Mouse (Mus musculus): Measurements from ENCODE around the gene Sv2b. TPM values are rescaled to one million over a fixed set of nuclear protein-coding genes. Genes with fewer than 3 reads are reported as not detected.

Gene Sv2b
- polyA plus RNA-seq, 1 experiment from 2014 or later = 0.02 TPM

DNA sequence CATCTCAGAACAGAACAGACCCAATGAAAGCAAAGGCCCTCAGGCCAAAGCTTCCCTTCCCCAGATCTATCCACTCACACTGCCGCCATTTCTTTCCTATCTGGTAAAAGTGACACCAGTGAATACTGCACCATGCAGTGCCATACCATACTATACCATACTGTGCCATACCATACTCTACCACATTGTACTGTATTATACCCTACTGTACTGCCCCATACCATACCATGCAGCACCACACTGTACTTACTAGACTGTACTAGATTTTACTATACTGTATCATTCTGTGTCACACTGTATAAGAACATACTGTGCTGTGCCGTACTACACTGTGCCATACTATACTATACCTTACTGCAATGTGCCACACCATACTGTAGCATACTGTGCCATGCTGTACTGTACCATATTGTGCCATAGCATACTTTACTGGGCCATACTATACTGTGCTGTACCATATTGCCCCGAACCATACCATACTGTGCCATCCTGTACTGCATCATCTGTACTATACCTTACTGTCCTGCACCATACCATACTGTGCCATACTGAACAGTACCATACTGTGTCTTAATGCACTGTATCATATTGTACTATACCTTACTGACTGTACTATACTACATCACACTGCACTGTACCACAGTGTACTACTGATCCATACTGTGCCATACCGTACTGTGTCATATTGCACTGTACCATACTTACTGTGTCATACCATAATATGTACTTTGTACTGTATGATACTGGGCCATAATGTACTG lies 114.7 kb downstream of the Sv2b start:
- DNase-seq (ENCODE audit: low spot score) = no peak
- no peaks in the 10 kb centered on the region for H3K4me1 ChIP-seq (ENCODE audit: insufficient read depth, low read depth, low read length)
- H3K4me2 ChIP-seq (replicated peaks; ENCODE audit: low read depth, low read length) = no peak overlapping the region
- H3K4me3 ChIP-seq (ENCODE audit: low read depth, low read length) = no peak overlapping the region
- no peaks in the 10 kb centered on the region for H3K36me3 ChIP-seq (ENCODE audit: insufficient read depth, low read length)
- no peak overlapping the region for H3K27ac ChIP-seq (ENCODE audit: low read length)
- H3K27me3 ChIP-seq (replicated peaks; ENCODE audit: insufficient read depth, low read length) = no peaks in the 10 kb centered on the region
- H3K9ac ChIP-seq (replicated peaks; ENCODE audit: low read depth) = no peak overlapping the region
- no peak for ATAC-seq
- no peaks in the 10 kb centered on the region for H3K9me3 ChIP-seq (ENCODE audit: low read length)
- WGBS = 90% methylated on average over 4 of the region's 4 CpGs
- no peak for TF ChIP-seq CTCF (IDR thresholded peaks at IDR 0.05)
- no peak for TF ChIP-seq EP300 (IDR thresholded peaks at IDR 0.05)

DNA sequence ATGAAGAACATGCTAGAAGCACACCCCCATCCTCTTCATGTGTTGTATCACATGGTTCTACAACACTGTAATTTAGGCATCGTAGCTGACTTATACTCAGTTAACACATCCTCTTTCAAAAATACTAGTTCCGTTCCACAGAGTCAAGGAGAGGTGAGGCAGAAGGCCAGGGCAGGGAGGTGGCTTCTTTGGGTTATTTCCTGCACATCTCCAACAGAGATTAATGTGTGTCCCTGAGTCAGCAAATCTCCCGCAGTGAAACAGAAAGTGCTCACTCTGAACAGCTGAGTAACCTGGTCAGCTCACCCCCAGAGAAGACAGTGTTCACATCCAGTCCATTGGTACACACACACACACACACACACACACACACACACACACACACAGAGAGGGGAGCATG lies 118.9 kb downstream of the Sv2b start:
- DNase-seq (ENCODE audit: low spot score) (no peak), ATAC-seq (no peak)
- Histone ChIP-seq H3K27ac (ENCODE audit: low read length) (no peak overlapping the region), H3K9ac (replicated peaks; ENCODE audit: low read depth) (no peak overlapping the region), H3K36me3 (ENCODE audit: insufficient read depth, low read length) (no peaks in the 10 kb centered on the region), H3K27me3 (replicated peaks; ENCODE audit: insufficient read depth, low read length) (no peaks in the 10 kb centered on the region), H3K9me3 (ENCODE audit: low read length) (no peaks in the 10 kb centered on the region), H3K4me3 (ENCODE audit: low read depth, low read length) (no peak overlapping the region), H3K4me2 (replicated peaks; ENCODE audit: low read depth, low read length) (no peak overlapping the region), H3K4me1 (ENCODE audit: insufficient read depth, low read depth, low read length) (no peaks in the 10 kb centered on the region)
- TF ChIP-seq EP300 (IDR thresholded peaks at IDR 0.05) (no peak), CTCF (IDR thresholded peaks at IDR 0.05) (no peak)
- WGBS = 58% methylated on average over 3 of the region's 3 CpGs

DNA sequence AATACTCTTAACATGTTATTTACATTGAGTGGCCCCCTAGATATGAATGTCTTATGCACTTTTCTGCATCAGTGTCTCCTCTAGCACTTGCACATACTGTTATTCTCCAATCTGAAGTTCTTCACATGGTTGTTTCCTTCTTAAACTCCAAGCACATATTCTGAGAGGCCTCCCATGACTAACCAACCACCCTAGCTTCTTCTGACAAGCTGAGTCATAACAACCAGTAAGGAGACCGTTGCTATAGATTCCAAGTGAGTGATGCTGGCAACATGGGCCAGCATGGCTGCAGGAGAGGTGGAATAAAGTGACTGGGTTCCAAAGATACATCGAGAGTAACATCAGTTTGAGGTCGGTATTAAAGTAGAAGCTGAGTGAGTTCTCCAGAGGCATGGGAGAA lies 134.0 kb downstream of the Sv2b start:
- WGBS = 74% methylated on average over 3 of the region's 3 CpGs
- TF ChIP-seq EP300 (IDR thresholded peaks at IDR 0.05) (no peak), CTCF (IDR thresholded peaks at IDR 0.05) (no peak)
- ATAC-seq (no peak), DNase-seq (ENCODE audit: low spot score) (no peak)
- H3K9me3 ChIP-seq (ENCODE audit: low read length) = no peaks in the 10 kb centered on the region
- no peaks in the 10 kb centered on the region for H3K4me1 ChIP-seq (ENCODE audit: insufficient read depth, low read depth, low read length)
- no peak overlapping the region for H3K9ac ChIP-seq (replicated peaks; ENCODE audit: low read depth)
- H3K4me3 ChIP-seq (ENCODE audit: low read depth, low read length) = no peak overlapping the region
- no peak overlapping the region for H3K27ac ChIP-seq (ENCODE audit: low read length)
- no peak overlapping the region for H3K4me2 ChIP-seq (replicated peaks; ENCODE audit: low read depth, low read length)
- no peaks in the 10 kb centered on the region for H3K27me3 ChIP-seq (replicated peaks; ENCODE audit: insufficient read depth, low read length)
- H3K36me3 ChIP-seq (ENCODE audit: insufficient read depth, low read length) = no peaks in the 10 kb centered on the region

DNA sequence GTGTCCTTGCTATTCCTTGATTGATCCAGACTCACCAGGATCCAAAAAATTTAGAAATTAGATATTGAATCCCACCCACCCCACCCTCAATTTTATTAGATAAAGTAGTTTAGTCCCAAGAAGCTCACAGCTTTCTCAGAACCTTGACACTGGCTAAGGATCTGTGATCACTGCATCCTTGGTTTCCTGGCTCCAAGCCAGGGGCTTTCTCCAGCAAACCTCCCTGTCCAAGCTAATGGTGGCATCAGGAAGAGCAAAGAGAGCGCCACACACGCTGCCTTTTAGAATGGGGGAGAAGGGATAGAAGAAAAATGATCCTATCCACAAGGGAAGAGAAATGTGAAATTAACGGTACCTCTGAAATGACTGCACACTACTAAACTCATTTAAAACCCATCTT lies 141.6 kb downstream of the Sv2b start:
- H3K27ac ChIP-seq (ENCODE audit: low read length) = no peak overlapping the region
- no peak for TF ChIP-seq CTCF (IDR thresholded peaks at IDR 0.05)
- H3K27me3 ChIP-seq (replicated peaks; ENCODE audit: insufficient read depth, low read length) = no peaks in the 10 kb centered on the region
- H3K9ac ChIP-seq (replicated peaks; ENCODE audit: low read depth) = no peak overlapping the region
- H3K4me3 ChIP-seq (ENCODE audit: low read depth, low read length) = no peak overlapping the region
- 76% methylated on average over 3 of the region's 3 CpGs for WGBS
- no peak overlapping the region for H3K4me2 ChIP-seq (replicated peaks; ENCODE audit: low read depth, low read length)
- H3K9me3 ChIP-seq (ENCODE audit: low read length) = no peaks in the 10 kb centered on the region
- DNase-seq (ENCODE audit: low spot score) (no peak), ATAC-seq (no peak)
- H3K36me3 ChIP-seq (ENCODE audit: insufficient read depth, low read length) = no peaks in the 10 kb centered on the region
- H3K4me1 ChIP-seq (ENCODE audit: insufficient read depth, low read depth, low read length) = no peaks in the 10 kb centered on the region

DNA sequence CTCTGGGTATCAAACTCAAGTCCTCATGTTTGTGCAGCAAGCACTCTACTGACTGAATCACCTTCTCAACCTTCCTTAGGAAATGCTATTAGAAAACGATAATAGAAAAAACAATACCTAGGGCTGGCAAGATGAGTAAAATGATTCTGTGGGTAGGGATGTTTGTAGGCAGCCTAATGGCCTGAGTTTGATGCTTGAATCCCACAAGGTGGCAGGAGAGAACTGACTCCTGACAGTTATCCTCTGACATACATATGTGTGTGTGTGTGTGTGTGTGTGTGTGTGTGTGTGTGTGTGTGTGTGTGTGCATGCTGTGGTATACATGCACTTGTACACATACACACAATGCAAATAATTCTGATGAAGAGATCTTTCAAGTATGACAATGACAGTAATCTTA lies 161.9 kb downstream of the Sv2b start:
- Histone ChIP-seq H3K36me3 (ENCODE audit: insufficient read depth, low read length) (no peaks in the 10 kb centered on the region), H3K4me3 (ENCODE audit: low read depth, low read length) (no peak overlapping the region), H3K9me3 (ENCODE audit: low read length) (no peaks in the 10 kb centered on the region), H3K4me2 (replicated peaks; ENCODE audit: low read depth, low read length) (no peak overlapping the region), H3K4me1 (ENCODE audit: insufficient read depth, low read depth, low read length) (0 out of 2 replicates have a peak, but pooled peaks cover 1% of the 10 kb centered on the region), H3K9ac (replicated peaks; ENCODE audit: low read depth) (no peak overlapping the region), H3K27me3 (replicated peaks; ENCODE audit: insufficient read depth, low read length) (no peaks in the 10 kb centered on the region), H3K27ac (ENCODE audit: low read length) (no peak overlapping the region)
- TF ChIP-seq CTCF (IDR thresholded peaks at IDR 0.05) = no peak
- no peak for TF ChIP-seq EP300 (IDR thresholded peaks at IDR 0.05)
- DNase-seq (ENCODE audit: low spot score) = no peak
- WGBS = 79% methylated on average over 1 of the region's 1 CpGs
- ATAC-seq = no peak

DNA sequence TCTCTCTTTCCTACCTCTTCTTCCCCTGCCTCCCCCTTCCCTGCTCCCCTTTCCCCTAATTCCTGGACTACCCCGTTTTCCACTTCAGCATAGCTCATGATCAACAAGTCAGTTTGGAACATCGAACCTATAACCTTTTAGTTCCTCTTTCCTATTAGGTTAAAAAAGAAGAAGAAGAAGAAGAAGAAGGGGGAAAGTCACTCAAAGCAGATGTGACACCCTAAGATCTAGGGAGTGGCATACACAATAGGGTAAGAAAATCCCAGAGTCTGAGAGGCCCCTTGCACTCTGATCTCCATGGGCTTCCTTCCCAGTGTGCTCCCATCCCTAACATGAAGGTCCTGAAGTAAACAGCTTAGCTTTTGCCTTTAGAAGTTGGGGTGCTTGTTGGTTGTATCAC lies 166.3 kb downstream of the Sv2b start:
- 40% methylated on average over 2 of the region's 2 CpGs for WGBS

More for the DNA sequence above, 166.3 kb downstream of the Sv2b start:
- H3K4me3 ChIP-seq (ENCODE audit: low read depth, low read length) = no peak overlapping the region
- H3K36me3 ChIP-seq (ENCODE audit: insufficient read depth, low read length) = no peaks in the 10 kb centered on the region
- H3K9me3 ChIP-seq (ENCODE audit: low read length) = no peaks in the 10 kb centered on the region
- 0 out of 2 replicates have a peak, but pooled peaks cover 5% of the 10 kb centered on the region for H3K4me1 ChIP-seq (ENCODE audit: insufficient read depth, low read depth, low read length)
- ATAC-seq (no peak), DNase-seq (ENCODE audit: low spot score) (no peak)
- no peaks in the 10 kb centered on the region for H3K27me3 ChIP-seq (replicated peaks; ENCODE audit: insufficient read depth, low read length)
- no peak for TF ChIP-seq CTCF (IDR thresholded peaks at IDR 0.05)
- TF ChIP-seq EP300 (IDR thresholded peaks at IDR 0.05) = no peak
- no peak overlapping the region for H3K4me2 ChIP-seq (replicated peaks; ENCODE audit: low read depth, low read length)
- no peak overlapping the region for H3K9ac ChIP-seq (replicated peaks; ENCODE audit: low read depth)
- H3K27ac ChIP-seq (ENCODE audit: low read length) = no peak overlapping the region
